Mouse (Mus musculus) brain, embryonic 14.5 days (tissue): ENCODE data around the gene Bmper.
A peak's percentile ranks its signal among the peaks of the same experiment; 100 is the strongest.

ENCODE experiments used
- CTCF ChIP-seq: fragments of 200-500 bp; IDR thresholded peaks from 2 replicates; pipeline ENCODE4 v1.5.1; 2012; ENCODE audit warnings: inconsistent platforms, mild to moderate bottlenecking, moderate library complexity, borderline replicate concordance; ENCODE audit not compliant: insufficient read depth, insufficient read length; ENCODE audit errors: extremely low read depth
- POLR2A ChIP-seq: fragments of 200-500 bp; IDR thresholded peaks from 2 replicates; pipeline ENCODE4 v1.6.1; 2012; ENCODE audit warnings: mild to moderate bottlenecking, inconsistent platforms, borderline replicate concordance; ENCODE audit not compliant: poor library complexity, insufficient read depth, insufficient read length, severe bottlenecking; ENCODE audit errors: extremely low read depth

GRCm38 (mm10) chr9:23212303-23212702 lies 10.6 kb upstream of the Bmper start:
- TF ChIP-seq CTCF (peak; percentile 97), POLR2A (no peak)
